Mouse (Mus musculus): ENCODE data around the gene Agap3. TPM values are rescaled to one million over a fixed set of nuclear protein-coding genes. Genes with fewer than 3 reads are reported as not detected.

Gene Agap3
- polyA plus RNA-seq, 1 experiment from 2014 or later, result 72.0 TPM

- 1% methylated on average over 35 of the region's 49 CpGs for WGBS
Observed at GRCm38 (mm10) chr5:24526889-24527230, 74.9 kb downstream of the Agap3 start, which contains the start of gene Gbx1. Gene Gbx1 (minus strand): TSS chr5:24527202.

GRCm38 (mm10) chr5:24527780-24528179, 75.8 kb downstream of the Agap3 start:
- Histone ChIP-seq H3K27me3 (ENCODE audit: control insufficient read depth, insufficient read depth, low read length) (peaks cover 47% of the 10 kb centered on the region), H3K4me1 (ENCODE audit: control insufficient read depth, insufficient read depth, low read length) (peaks cover 8% of the 10 kb centered on the region), H3K4me3 (ENCODE audit: low read depth, low read length) (no peak overlapping the region), H3K36me3 (ENCODE audit: control insufficient read depth, insufficient read depth, low read length) (no peaks in the 10 kb centered on the region), H3K4me2 (ENCODE audit: low read depth) (no peak overlapping the region), H3K9ac (ENCODE audit: low read length) (no peak overlapping the region), H3K27ac (ENCODE audit: low read depth, low read length) (no peak overlapping the region), H3K9me3 (ENCODE audit: control insufficient read depth, low read length) (no peaks in the 10 kb centered on the region)
- DNase-seq (ENCODE audit: low spot score) (peak; percentile 38), ATAC-seq (ENCODE audit: insufficient read depth, low FRiP score, low TSS enrichment) (no peak)
- 10% methylated on average over 6 of the region's 6 CpGs for WGBS

More at GRCm38 (mm10) chr5:24526889-24527230, 74.9 kb downstream of the Agap3 start, which contains the start of gene Gbx1:
- H3K27me3 ChIP-seq (ENCODE audit: control insufficient read depth, insufficient read depth, low read length), result peaks cover 51% of the 10 kb centered on the region
- peak within 1 kb of the TSS; percentile 62 for H3K9ac ChIP-seq (ENCODE audit: low read length)
- peak within 1 kb of the TSS; percentile 86 for H3K4me2 ChIP-seq (ENCODE audit: low read depth)
- DNase-seq (ENCODE audit: low spot score), result peak; percentile 82
- ATAC-seq (ENCODE audit: insufficient read depth, low FRiP score, low TSS enrichment), result peak; percentile 52
- no peak within 1 kb of the TSS for H3K27ac ChIP-seq (ENCODE audit: low read depth, low read length)
- peaks cover 8% of the 10 kb centered on the region for H3K4me1 ChIP-seq (ENCODE audit: control insufficient read depth, insufficient read depth, low read length)
- peak within 1 kb of the TSS; percentile 50 for H3K4me3 ChIP-seq (ENCODE audit: low read depth, low read length)
- H3K9me3 ChIP-seq (ENCODE audit: control insufficient read depth, low read length), result no peaks in the 10 kb centered on the region
- no peaks in the 10 kb centered on the region for H3K36me3 ChIP-seq (ENCODE audit: control insufficient read depth, insufficient read depth, low read length)

GRCm38 (mm10) chr5:24530042-24530689, 78.2 kb downstream of the Agap3 start:
- H3K4me2 ChIP-seq (ENCODE audit: low read depth), result no peak overlapping the region
- 16% methylated on average over 24 of the region's 24 CpGs for WGBS
- H3K27me3 ChIP-seq (ENCODE audit: control insufficient read depth, insufficient read depth, low read length), result peaks cover 29% of the 10 kb centered on the region
- peaks cover 8% of the 10 kb centered on the region for H3K4me1 ChIP-seq (ENCODE audit: control insufficient read depth, insufficient read depth, low read length)
- no peak overlapping the region for H3K27ac ChIP-seq (ENCODE audit: low read depth, low read length)
- ATAC-seq (ENCODE audit: insufficient read depth, low FRiP score, low TSS enrichment) (peak; percentile 32), DNase-seq (ENCODE audit: low spot score) (peak; percentile 90)
- H3K9me3 ChIP-seq (ENCODE audit: control insufficient read depth, low read length), result no peaks in the 10 kb centered on the region
- no peak overlapping the region for H3K4me3 ChIP-seq (ENCODE audit: low read depth, low read length)
- H3K36me3 ChIP-seq (ENCODE audit: control insufficient read depth, insufficient read depth, low read length), result no peaks in the 10 kb centered on the region
- H3K9ac ChIP-seq (ENCODE audit: low read length), result no peak overlapping the region

- DNase-seq (ENCODE audit: low spot score), result no peak
- Histone ChIP-seq H3K9me3 (ENCODE audit: control insufficient read depth, low read length) (no peaks in the 10 kb centered on the region), H3K36me3 (ENCODE audit: control insufficient read depth, insufficient read depth, low read length) (no peaks in the 10 kb centered on the region), H3K4me3 (ENCODE audit: low read depth, low read length) (no peak overlapping the region), H3K9ac (ENCODE audit: low read length) (no peak overlapping the region), H3K4me2 (ENCODE audit: low read depth) (no peak overlapping the region), H3K27me3 (ENCODE audit: control insufficient read depth, insufficient read depth, low read length) (peaks cover 8% of the 10 kb centered on the region), H3K4me1 (ENCODE audit: control insufficient read depth, insufficient read depth, low read length) (no peaks in the 10 kb centered on the region), H3K27ac (ENCODE audit: low read depth, low read length) (no peak overlapping the region)
- no peak for ATAC-seq (ENCODE audit: insufficient read depth, low FRiP score, low TSS enrichment)
- WGBS, result 53% methylated on average over 11 of the region's 11 CpGs
Observed at GRCm38 (mm10) chr5:24533391-24533790, 81.4 kb downstream of the Agap3 start.

GRCm38 (mm10) chr5:24534292-24534691, 82.3 kb downstream of the Agap3 start:
- Histone ChIP-seq H3K9ac (ENCODE audit: low read length) (no peak overlapping the region), H3K36me3 (ENCODE audit: control insufficient read depth, insufficient read depth, low read length) (no peaks in the 10 kb centered on the region), H3K4me2 (ENCODE audit: low read depth) (no peak overlapping the region), H3K27ac (ENCODE audit: low read depth, low read length) (no peak overlapping the region), H3K27me3 (ENCODE audit: control insufficient read depth, insufficient read depth, low read length) (no peaks in the 10 kb centered on the region; the same call in none of the 2 replicates), H3K4me3 (ENCODE audit: low read depth, low read length) (no peak overlapping the region), H3K9me3 (ENCODE audit: control insufficient read depth, low read length) (no peaks in the 10 kb centered on the region), H3K4me1 (ENCODE audit: control insufficient read depth, insufficient read depth, low read length) (no peaks in the 10 kb centered on the region)
- ATAC-seq (ENCODE audit: insufficient read depth, low FRiP score, low TSS enrichment) (no peak), DNase-seq (ENCODE audit: low spot score) (no peak)
- WGBS, result 57% methylated on average over 5 of the region's 5 CpGs

- no peak overlapping the region for H3K9ac ChIP-seq (ENCODE audit: low read length)
- no peaks in the 10 kb centered on the region for H3K4me1 ChIP-seq (ENCODE audit: control insufficient read depth, insufficient read depth, low read length)
- H3K4me3 ChIP-seq (ENCODE audit: low read depth, low read length), result no peak overlapping the region
- no peak overlapping the region for H3K4me2 ChIP-seq (ENCODE audit: low read depth)
- 86% methylated on average over 3 of the region's 3 CpGs for WGBS
- ATAC-seq (ENCODE audit: insufficient read depth, low FRiP score, low TSS enrichment), result no peak
- DNase-seq (ENCODE audit: low spot score), result no peak
- H3K27ac ChIP-seq (ENCODE audit: low read depth, low read length), result no peak overlapping the region
- H3K9me3 ChIP-seq (ENCODE audit: control insufficient read depth, low read length), result no peaks in the 10 kb centered on the region
- H3K36me3 ChIP-seq (ENCODE audit: control insufficient read depth, insufficient read depth, low read length), result no peaks in the 10 kb centered on the region
- no peaks in the 10 kb centered on the region; the same call in 1 of the 2 replicates for H3K27me3 ChIP-seq (ENCODE audit: control insufficient read depth, insufficient read depth, low read length)
Observed at GRCm38 (mm10) chr5:24535731-24536130, 83.8 kb downstream of the Agap3 start.

GRCm38 (mm10) chr5:24536511-24536910, 84.5 kb downstream of the Agap3 start:
- Histone ChIP-seq H3K36me3 (ENCODE audit: control insufficient read depth, insufficient read depth, low read length) (no peaks in the 10 kb centered on the region), H3K9me3 (ENCODE audit: control insufficient read depth, low read length) (no peaks in the 10 kb centered on the region), H3K27ac (ENCODE audit: low read depth, low read length) (no peak overlapping the region), H3K27me3 (ENCODE audit: control insufficient read depth, insufficient read depth, low read length) (no peaks in the 10 kb centered on the region; the same call in 1 of the 2 replicates), H3K4me1 (ENCODE audit: control insufficient read depth, insufficient read depth, low read length) (no peaks in the 10 kb centered on the region), H3K9ac (ENCODE audit: low read length) (no peak overlapping the region), H3K4me2 (ENCODE audit: low read depth) (no peak overlapping the region), H3K4me3 (ENCODE audit: low read depth, low read length) (no peak overlapping the region)
- WGBS, result 78% methylated on average over 5 of the region's 5 CpGs
- ATAC-seq (ENCODE audit: insufficient read depth, low FRiP score, low TSS enrichment) (no peak), DNase-seq (ENCODE audit: low spot score) (no peak)

GRCm38 (mm10) chr5:24537618-24538017, 85.6 kb downstream of the Agap3 start:
- no peak overlapping the region for H3K4me2 ChIP-seq (ENCODE audit: low read depth)
- no peaks in the 10 kb centered on the region for H3K4me1 ChIP-seq (ENCODE audit: control insufficient read depth, insufficient read depth, low read length)
- WGBS, result 70% methylated on average over 16 of the region's 16 CpGs
- no peaks in the 10 kb centered on the region for H3K9me3 ChIP-seq (ENCODE audit: control insufficient read depth, low read length)
- H3K36me3 ChIP-seq (ENCODE audit: control insufficient read depth, insufficient read depth, low read length), result no peaks in the 10 kb centered on the region
- no peak overlapping the region for H3K9ac ChIP-seq (ENCODE audit: low read length)
- ATAC-seq (ENCODE audit: insufficient read depth, low FRiP score, low TSS enrichment) (no peak), DNase-seq (ENCODE audit: low spot score) (no peak)
- H3K27me3 ChIP-seq (ENCODE audit: control insufficient read depth, insufficient read depth, low read length), result no peaks in the 10 kb centered on the region; the same call in 1 of the 2 replicates
- no peak overlapping the region for H3K4me3 ChIP-seq (ENCODE audit: low read depth, low read length)
- no peak overlapping the region for H3K27ac ChIP-seq (ENCODE audit: low read depth, low read length)

- H3K27ac ChIP-seq (ENCODE audit: low read depth, low read length), result no peak overlapping the region
- ATAC-seq (ENCODE audit: insufficient read depth, low FRiP score, low TSS enrichment) (no peak), DNase-seq (ENCODE audit: low spot score) (no peak)
- no peak overlapping the region for H3K9ac ChIP-seq (ENCODE audit: low read length)
- H3K36me3 ChIP-seq (ENCODE audit: control insufficient read depth, insufficient read depth, low read length), result no peaks in the 10 kb centered on the region
- H3K4me1 ChIP-seq (ENCODE audit: control insufficient read depth, insufficient read depth, low read length), result no peaks in the 10 kb centered on the region
- no peaks in the 10 kb centered on the region for H3K9me3 ChIP-seq (ENCODE audit: control insufficient read depth, low read length)
- no peak overlapping the region for H3K4me2 ChIP-seq (ENCODE audit: low read depth)
- H3K27me3 ChIP-seq (ENCODE audit: control insufficient read depth, insufficient read depth, low read length), result no peaks in the 10 kb centered on the region; the same call in 1 of the 2 replicates
- WGBS, result 85% methylated on average over 22 of the region's 22 CpGs
- H3K4me3 ChIP-seq (ENCODE audit: low read depth, low read length), result no peak overlapping the region
Observed at GRCm38 (mm10) chr5:24539571-24540296, 87.8 kb downstream of the Agap3 start.
